Mouse (Mus musculus): Measurements from ENCODE around the gene Cdh8.
A peak's percentile ranks its signal among the peaks of the same experiment; 100 is the strongest.

Cdh8 gene

DNA sequence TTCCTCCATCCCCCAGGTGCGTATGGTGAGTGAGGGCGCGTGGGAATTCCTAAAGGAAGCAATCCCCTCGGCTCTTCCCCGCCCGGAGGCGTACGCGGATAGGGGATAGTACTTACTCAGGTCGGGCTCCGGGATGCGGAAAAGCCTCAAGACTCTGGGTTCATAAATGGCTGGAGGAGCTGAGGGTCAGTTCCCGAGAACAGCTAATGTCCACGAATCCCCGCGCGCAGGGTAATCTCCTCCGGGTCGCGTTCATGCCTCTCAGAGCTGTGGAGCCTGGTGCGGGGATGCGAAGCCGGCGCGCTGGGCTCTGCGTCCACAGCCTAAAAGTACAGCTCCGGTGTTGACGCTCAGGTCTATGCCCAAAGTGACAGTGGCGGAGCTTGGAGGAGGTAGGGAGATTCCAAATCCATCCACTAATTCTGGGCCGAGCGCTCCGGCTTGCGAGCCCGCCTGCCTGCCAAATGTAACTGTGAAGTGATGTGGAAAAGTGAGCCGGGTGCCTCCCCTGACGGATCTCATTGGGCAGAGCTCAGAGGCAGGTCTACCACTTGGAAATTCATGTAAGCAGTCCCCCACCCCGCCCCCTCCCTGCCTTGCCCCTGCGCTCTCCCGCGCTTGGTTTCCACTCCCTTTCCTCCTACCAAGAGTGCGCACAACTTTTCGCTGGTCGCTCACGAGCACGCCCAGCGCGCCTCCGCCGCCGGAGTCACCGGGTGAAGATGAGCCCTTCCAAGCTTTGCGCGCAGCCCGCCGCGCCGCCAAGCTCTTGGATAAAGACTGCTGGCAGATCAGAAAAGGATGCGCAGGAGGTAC, at the start of gene Cdh8:
Gene Cdh8, minus strand, starts transcription at position 506 of the 816 bp plus-strand sequence.
- peak; percentile 75 for DNase-seq (ENCODE audit: low spot score)

DNA sequence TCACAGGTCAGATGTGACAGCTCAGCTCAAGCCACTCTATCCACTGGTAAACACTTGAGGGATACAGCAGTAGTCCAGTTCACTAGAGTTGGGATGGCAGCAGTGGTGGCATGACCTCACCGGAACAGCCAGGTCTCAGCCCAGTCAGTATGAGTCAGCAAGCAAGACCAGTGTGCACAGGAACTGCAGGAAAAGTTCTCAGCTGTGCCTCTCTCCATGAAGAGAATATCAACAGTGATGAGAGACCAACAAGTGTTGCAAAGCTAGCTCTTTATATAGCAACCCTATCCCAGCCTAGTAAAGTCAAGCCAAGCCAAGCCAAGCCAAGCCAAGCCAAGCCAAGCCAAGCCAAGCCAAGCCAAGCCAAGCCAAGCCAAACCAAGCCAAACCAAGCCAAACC, 30.2 kb upstream of the Cdh8 start:
- DNase-seq (ENCODE audit: low spot score): no peak

DNA sequence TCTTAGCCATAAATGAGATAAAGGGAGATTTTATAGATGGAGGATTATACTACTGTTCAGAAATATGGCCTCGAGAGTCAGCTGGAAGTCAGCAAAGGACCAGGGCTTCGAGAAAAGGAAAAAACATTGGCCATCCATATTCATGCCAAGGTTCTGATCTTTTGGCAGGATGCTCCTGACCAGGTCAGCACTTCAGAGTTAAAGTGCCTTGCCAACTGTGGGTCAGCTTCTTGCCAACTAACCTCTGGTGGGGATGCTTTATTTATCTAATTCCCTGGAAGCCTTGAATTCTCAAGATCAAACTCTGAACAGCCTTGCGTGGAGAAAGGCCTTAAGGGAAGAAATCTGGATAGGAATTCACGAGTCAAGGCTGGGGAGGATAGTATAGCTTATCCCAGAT, 9.6 kb upstream of the Cdh8 start:
- no peak for DNase-seq (ENCODE audit: low spot score)

DNA sequence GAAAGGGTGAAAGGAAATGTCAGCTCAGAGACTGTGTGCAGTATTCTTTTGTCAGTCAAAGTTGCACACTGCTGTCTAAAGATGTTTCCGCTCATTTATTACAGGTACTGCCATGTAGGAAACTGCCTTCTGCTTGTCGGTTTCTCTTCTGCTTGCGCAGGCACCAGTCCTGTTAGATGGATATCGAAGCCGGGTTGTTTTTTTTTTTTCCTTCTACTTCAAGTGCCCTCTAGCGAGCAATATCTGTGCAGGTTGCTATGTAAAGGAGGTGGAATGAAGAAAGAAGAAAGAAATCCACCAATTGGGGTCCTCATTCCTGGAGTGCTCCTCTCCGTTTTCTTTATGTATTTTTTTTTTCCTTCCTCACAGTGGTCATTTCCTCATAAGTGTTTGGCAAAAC, 5.2 kb upstream of the Cdh8 start:
- DNase-seq (ENCODE audit: low spot score): peak; percentile 51

DNA sequence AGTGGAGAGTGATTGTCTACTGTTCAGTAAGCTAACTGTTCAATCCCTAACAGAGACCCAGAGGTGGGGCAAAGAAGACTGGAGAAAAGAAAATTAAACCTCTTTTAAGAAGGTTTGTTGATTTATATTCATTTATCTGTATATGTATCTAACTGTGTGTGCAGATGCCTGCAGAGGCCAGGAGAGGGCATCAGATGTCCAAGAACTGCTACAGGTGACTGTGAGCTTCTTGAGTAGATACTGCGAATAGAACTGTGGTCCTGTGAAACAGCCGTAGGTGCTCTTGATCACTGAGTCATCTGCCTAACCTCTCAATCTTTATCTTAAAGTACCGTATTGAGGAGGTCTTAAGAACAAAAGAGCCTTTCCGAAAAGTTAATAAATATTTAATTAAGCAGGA, 3.5 kb upstream of the Cdh8 start:
- no peak for DNase-seq (ENCODE audit: low spot score)

DNA sequence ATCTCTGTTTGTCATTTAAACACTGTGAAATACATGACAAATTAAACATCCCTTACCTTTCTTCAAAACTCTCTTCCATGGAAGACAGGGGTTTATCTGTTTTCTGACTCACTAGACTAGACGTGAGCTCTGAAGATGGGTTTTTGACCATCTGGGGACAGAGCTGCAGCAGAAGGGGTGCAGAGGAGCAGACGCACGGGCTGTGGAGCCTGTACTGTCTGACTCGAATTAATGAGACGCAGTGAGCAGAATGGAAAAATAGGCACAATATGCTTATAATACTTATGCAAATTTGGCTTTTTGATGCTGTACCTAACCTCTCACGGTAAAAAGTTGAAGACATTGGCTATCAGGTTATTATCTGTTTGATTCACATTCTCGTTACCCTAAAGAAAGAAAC, 1.2 kb upstream of the Cdh8 start:
- DNase-seq (ENCODE audit: low spot score): no peak

DNA sequence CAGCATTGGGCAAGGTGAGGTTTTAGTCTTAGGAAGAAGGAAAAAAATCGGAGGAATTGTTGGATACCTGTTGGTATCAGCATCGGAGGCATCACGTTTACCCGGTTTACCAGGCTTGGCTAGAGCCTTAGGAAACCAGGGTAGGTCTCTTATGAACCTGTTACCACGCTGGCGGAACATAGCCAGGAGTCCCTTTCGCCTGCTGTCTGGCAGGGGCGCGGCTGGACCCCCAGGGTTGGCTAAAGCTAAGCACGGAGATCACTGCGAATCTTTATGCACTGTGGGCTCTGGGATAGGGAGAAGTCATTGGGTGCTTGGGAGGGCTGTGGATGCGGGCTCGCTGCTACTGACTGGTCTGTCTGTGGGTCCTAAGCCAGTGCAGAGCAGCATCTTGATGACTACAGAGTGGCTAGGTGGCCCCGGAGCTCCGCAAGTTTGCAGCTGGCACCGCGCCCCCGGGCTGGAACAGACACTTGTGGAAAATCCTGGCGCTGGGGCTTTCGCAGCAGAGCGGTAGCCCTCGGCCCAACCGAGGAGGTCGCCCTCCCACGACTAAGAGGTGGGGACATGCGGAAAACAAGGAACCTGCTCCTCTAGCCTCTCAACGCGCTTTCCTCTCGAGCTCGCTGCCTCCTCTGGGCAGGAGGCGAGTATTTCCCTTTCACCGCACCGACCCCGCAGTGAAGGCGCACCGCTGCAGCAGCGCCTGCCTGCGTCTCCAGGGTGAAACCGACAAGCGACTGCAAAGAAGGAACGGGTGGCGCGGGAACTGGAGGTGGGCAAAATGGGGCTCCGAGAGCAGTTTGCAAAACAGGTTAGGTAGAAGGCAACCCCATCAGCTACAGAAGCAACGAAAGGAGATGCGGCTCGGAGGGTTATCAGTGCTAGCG, 950 bp downstream of the Cdh8 start:
- peak; percentile 52 for DNase-seq (ENCODE audit: low spot score)

DNA sequence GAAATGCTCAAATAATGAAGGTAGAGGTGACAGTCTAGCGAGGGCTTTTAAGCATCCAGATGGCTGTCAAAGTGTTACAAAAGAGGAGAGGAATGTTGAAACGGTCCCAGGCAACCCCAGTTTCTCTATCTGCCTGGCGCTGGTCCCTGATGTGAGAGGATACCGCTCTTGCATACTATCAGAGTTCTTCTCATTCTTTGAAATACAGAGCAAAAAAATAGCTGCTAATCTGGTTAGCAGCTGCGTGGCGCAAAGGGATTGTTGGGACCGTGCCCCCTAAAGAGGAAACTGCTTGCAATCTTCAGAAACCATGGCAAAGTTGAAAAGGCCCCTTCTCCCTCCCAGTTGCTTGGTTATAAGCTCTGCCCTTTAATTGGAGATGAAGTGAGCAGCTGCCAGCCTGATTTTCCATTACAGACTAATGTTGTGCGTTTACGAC, 1.8 kb downstream of the Cdh8 start:
- DNase-seq (ENCODE audit: low spot score): peak; percentile 43

DNA sequence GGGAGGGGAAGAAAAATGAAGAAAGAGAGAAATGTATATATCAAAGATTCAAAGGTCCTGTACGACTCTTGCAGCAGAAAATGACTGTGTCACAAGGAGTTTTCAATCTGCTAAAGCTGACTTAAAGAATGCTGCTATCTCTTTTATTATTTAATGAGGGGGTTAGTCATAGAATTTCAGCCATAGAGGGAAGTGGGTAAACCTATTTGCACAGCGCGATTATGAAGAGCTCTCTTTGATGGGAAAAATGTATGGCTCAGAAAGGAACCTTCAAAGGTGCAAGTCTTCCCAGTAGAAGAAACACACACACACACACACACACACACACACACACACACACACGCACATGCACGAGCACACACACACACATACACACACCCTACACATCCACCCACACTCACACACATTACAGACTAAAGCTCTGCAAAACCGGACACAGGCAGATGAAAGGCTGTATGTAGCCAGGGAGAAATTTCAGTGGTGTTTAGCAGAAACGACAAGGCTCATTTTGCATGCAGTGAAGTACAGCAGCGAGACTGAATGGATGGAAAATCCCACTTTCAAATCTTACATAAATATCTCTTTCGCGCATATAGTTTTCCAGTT, 2.3 kb downstream of the Cdh8 start:
- DNase-seq (ENCODE audit: low spot score): no peak

DNA sequence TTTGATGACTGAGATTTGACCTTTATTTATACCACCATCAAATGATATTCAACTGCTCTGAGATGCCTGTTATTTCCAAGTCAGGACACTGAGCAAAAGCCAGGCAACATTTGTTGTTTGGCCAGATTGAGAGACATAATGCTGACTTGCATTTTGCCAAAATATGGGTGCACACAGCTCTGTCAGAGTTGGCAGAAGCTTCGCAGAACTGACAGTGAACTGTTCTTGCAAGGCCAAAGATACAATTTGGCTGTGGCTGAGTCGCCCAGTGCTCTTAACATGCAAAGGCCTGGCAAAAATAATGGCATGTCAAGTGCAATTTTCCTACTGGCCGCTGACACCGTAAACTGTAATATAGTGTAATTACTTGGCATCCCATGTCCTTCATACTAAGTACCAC, 22.4 kb downstream of the Cdh8 start:
- peak; percentile 50 for DNase-seq (ENCODE audit: low spot score)

DNA sequence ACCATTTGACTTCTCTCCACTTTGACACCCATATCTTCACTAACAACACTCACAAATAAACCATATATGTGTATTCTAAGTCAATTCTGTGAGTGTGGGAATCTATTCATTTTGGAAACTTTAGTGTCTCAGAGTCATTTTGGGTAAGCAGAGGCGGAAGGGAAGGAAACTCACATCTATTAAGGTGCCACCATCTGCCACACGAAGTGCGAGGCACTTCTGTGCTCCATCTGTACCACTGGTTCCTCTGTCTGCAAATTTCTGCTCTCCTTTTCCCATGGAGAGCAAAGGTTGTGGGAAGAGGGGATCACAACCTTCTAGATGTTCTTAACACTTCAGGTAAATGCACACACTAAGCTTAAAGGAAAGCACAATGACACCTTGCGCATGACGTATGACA, 46.2 kb downstream of the Cdh8 start:
- DNase-seq (ENCODE audit: low spot score): no peak

DNA sequence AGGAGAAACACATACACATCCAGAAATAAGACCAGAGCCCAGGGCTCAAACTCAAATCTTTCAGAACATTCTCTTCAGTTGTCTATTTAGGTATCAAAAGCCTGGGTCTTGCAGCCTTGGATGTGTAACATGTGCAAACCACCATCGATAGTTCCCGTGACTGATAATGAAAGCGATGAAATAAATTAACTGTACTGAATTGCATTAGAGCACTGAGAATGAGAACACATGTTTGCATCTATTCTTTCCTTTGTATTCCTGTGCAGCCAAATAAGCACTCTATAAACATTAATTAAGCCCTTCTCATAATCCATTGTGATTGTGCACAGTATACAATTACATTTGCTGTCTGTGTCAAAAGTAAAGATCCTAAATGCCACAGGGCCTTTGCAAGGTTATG, 47.1 kb downstream of the Cdh8 start:
- DNase-seq (ENCODE audit: low spot score): peak; percentile 32

DNA sequence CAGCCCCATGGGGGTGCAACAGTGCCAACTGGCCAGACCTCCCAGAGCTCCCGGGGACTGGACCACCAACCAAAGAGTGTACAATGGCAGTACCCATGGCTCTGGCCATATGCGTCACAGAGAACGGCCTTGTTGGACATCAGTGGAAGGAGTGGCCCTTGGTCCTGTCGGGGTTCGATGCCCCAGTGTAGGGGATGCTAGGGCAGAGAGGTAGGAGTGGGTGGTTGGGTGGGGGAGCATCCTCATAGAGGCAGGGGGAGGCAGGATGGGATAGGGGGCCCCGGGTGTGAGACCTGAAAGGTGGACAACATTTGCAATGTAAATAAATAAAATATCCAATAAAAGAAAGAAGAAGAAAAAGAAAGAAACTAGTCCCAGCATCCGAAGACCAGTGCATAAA, 47.8 kb downstream of the Cdh8 start:
- no peak for DNase-seq (ENCODE audit: low spot score)

DNA sequence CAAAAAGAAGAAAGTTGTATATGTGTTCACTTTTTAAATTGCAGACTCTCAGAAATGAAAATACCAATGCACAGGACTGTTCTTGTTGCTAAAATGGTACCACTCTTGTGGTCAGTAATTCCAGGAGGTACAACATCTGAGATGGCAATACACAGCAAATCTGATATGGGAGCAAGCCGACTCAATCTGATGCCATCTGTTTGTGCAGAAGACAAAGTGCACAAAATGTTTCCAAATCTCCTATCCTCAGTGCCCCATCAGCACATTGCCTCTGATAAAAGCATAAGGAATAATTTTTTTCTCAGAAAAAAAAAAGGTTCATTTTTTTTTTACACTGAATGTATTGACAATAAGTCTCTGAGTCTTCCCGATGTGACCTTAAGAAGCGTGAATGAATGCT, 62.3 kb downstream of the Cdh8 start:
- DNase-seq (ENCODE audit: low spot score): no peak

DNA sequence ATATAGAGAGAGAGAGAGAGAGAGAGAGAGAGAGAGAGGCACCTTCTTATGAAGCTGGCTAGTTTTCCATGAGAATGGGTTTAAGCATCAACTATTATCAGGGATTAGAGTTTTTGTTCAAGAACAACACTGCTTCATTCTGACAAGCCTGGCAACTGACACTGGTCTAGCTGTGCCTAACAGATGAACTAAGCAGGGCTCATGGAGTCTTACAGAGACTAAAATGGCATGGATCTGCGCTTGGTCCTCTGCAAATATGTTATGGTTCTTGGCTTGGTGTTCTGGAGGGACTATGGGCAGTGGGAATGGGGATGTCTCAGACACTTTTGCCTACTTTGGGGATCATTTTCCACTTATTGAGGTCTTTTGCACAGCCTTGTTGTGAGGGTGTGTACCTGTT, 63.0 kb downstream of the Cdh8 start:
- DNase-seq (ENCODE audit: low spot score): no peak

DNA sequence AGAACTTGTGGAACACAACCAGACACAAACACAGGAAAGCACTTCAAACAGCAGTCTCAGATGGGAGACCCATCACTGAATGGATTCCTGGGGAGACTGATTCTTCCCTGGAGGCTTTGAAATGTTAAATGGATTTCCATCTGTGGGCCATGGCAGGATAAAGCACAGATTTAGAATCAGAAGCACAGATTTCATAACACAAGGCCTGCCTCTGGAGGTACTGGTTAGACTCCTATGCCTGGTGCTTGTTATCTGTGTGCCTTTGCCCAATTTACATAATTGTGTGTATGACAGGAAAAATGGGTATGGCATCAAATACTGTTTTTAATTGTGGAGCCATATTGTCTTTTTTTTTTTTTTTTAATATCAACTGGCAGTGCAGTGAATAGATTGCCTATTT, 66.8 kb downstream of the Cdh8 start:
- DNase-seq (ENCODE audit: low spot score): no peak

DNA sequence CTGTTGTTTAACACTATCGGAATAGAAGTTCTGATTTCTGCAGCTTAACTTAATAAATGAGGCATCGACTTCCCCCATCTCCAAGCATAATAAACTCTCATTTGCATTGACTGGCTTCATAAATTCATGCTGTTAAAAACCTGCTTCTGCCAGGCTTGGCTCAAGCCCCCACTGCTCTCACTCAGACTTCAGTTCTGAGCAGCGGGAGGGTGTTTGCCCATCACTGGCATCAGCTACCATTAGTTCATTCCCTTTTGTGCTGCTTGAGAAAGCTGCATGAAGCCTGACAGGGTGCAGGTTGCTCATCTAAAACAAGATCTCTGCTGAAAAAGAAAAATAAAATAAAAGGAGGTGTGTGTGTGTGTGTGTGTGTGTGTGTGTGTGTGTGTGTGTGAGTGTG, 67.7 kb downstream of the Cdh8 start:
- DNase-seq (ENCODE audit: low spot score): no peak

DNA sequence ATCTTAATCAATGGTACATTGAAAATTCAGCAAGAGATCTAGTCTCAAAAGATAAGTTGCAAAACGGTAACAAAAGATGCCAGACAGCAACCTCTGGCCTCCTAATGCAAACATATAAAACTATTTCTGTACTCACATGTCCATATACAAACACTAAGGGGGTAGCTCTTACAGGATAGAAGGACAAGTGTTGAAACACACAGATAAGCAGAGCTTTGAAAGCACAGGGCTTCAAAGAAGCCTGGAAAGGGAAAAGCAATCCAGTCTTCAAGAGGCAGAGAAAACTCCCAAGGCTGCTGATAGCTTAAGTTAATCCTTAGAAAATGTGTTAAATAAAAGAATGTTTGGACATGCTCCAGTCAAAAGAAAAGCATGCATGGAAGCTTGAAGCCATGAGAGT, 77.0 kb downstream of the Cdh8 start:
- no peak for DNase-seq (ENCODE audit: low spot score)

DNA sequence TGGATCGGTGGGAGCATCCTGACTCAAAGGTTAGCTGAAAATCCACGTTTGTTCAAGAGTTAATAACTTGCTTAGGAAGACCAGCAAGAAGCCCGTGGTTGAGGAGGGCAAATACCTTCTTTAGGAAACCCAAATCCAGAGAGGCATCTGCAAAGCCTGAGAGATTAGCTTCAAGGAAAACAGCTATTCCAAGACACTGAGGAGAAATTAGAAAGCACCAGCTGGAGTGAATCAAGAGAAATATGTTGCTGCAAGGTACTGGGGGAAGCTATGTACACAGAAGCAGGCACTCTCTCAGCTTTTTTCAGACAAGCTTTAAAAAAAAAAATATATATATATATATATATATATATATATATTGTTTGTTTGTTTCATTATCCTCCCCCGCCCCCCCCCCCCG, 88.7 kb downstream of the Cdh8 start:
- DNase-seq (ENCODE audit: low spot score): no peak

DNA sequence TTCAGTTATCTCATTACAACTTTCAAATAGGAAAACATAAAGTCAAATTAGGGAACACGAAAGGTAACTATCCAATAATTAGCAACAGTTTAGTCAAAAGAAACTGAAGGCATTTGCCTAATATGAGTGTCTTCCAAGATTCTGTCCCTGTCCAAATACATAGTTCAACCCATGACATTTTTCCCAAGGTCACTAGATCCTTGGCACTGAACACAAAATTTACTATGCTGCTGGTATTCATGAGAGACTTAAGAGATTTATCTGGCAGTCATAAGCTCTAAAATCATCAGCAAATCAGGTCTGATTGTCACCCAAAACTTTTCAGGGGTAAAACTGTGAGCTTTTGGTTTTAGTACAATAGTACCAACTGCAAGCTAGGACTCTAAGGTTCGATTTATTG, 101.7 kb downstream of the Cdh8 start:
- DNase-seq (ENCODE audit: low spot score): no peak

DNA sequence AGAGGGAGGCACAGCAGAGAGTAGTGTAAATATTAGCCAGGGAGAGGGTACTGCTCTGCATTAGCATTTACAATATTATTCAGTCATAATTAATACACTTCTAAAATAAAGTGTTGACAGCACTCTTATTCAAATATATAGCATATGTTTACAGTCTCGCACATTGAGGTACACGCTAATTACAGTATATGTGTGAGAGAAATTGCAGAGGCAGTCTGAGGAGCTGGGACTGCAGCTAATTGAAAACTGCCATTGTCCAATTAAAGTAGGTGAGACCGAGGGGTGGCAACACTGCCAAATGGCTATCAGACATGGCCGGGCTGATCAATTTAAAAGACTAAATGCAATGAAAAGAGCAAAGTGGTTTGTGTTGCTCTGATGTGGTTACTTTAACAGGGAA, 112.1 kb downstream of the Cdh8 start:
- no peak for DNase-seq (ENCODE audit: low spot score)

DNA sequence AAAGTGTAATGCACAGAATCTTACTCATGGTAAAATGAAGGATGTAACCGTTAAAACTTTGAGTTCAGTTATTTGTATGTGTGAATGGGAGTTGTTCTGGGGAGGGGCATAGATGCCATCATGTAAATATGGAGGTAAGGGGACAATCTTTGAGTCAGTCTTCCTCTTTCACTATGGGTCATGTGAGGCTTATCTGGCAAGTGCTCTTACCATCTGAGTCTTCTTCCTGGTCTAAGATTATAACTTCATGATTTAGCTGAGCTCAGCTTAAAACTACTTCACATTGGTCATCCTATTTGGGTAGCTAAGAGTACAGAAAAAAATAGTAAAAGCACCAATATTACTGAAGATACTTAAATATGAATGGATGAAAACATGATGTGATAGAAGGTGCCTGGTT, 126.1 kb downstream of the Cdh8 start:
- no peak for DNase-seq (ENCODE audit: low spot score)

DNA sequence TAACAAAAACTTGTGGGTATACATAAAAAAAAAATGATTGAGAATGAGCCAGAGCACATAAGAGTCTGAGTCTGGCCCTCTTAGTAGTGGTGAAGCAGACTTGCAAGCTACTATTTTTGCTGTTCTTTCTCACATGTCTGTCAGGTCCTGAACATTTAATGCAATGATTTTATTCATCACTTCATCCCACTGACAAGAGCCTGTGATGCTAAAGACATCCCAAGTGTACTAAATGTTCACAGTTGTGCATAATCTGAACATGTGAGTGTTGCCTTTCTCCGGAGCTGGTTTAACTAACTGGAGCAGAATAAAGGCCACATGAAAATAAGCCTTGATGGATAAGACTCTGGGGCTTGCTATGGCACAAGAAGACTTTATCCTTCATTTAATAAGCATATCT, 131.2 kb downstream of the Cdh8 start:
- DNase-seq (ENCODE audit: low spot score): no peak
